Mouse (Mus musculus) CH12.LX (cell line): ENCODE data around the gene Galnt6. TPM values are rescaled to one million over a fixed set of nuclear protein-coding genes. Genes with fewer than 3 reads are reported as not detected.

Experiments used
- DNase-seq: peaks from one replicate; pipeline ENCODE4 v3.0.0-alpha.2; 2013; ENCODE audit errors: extremely low read depth
- H3K27ac ChIP-seq: 2 replicates; pipeline ENCODE4 v1.5.1; 2012; ENCODE audit warnings: low read depth, mild to moderate bottlenecking, control low read depth, moderate library complexity; ENCODE audit not compliant: insufficient read depth
- H3K27me3 ChIP-seq: replicated peaks from 2 replicates; pipeline ENCODE3; 2012; ENCODE audit warnings: inconsistent platforms
- H3K36me3 ChIP-seq, 2 experiments: replicated peaks in 1 of 2; 2 replicates each; pipeline versions ENCODE3 to v1.6.1; 2012; ENCODE audit warnings: inconsistent platforms in 1 of 2, low read length in 1 of 2, mild to moderate bottlenecking in 1 of 2, mixed read lengths in 1 of 2, moderate library complexity in 1 of 2; ENCODE audit not compliant: control insufficient read depth in 1 of 2, insufficient read depth in 1 of 2
- H3K4me1 ChIP-seq, 2 experiments: 2 replicates each; pipeline ENCODE4 v1.6.1; 2012; ENCODE audit warnings: inconsistent platforms in 1 of 2, moderate library complexity in 1 of 2; ENCODE audit not compliant: insufficient read depth in 2 of 2, control insufficient read depth in 1 of 2
- H3K4me2 ChIP-seq: 2 replicates; pipeline ENCODE4 v1.6.1; 2012; ENCODE audit warnings: low read depth, mild to moderate bottlenecking, control low read depth; ENCODE audit not compliant: poor library complexity, insufficient read depth, severe bottlenecking
- H3K4me3 ChIP-seq, 3 experiments: fragments of 150-350 bp in 1 of 3; sonication (generic) in 1 of 3; replicated peaks in 1 of 3; 2 replicates each; pipeline versions ENCODE3 to v1.5.1; 2011 to 2012; ENCODE audit warnings: low read depth in 2 of 3, low read length in 2 of 3, mild to moderate bottlenecking in 2 of 3, moderate library complexity in 2 of 3, control low read depth in 1 of 3, improper control_type of control experiment in 1 of 3, inconsistent platforms in 1 of 3, mixed read lengths in 1 of 3; ENCODE audit not compliant: poor library complexity in 1 of 3
- H3K79me2 ChIP-seq: replicated peaks from 2 replicates; pipeline ENCODE4 v1.6.1; 2012; ENCODE audit warnings: mild to moderate bottlenecking, moderate library complexity; ENCODE audit not compliant: control insufficient read depth, poor library complexity, insufficient read depth, severe bottlenecking; ENCODE audit errors: extremely low read depth
- H3K9ac ChIP-seq: 2 replicates; pipeline ENCODE4 v1.6.1; 2012; ENCODE audit warnings: low read depth, mild to moderate bottlenecking, control low read depth, moderate library complexity; ENCODE audit not compliant: insufficient read depth
- H3K9me3 ChIP-seq: replicated peaks from 2 replicates; pipeline ENCODE3; 2012; ENCODE audit warnings: low read length, inconsistent platforms, mixed read lengths
- CHD1 ChIP-seq: IDR thresholded peaks from 2 replicates; pipeline ENCODE4 v1.6.1; 2012; ENCODE audit warnings: low read depth, low read length, improper control_type of control experiment, inconsistent platforms
- CTCF ChIP-seq, 2 experiments: IDR thresholded peaks in 1 of 2; conservative IDR thresholded peaks in 1 of 2; 2 replicates each; pipeline ENCODE4 v1.5.1; 2011 to 2012; ENCODE audit warnings: low read depth in 2 of 2, low read length in 2 of 2, improper control_type of control experiment in 1 of 2, inconsistent platforms in 1 of 2, mild to moderate bottlenecking in 1 of 2, moderate library complexity in 1 of 2
- E2F4 ChIP-seq: IDR thresholded peaks from 2 replicates; pipeline ENCODE4 v1.6.1; 2011; ENCODE audit warnings: low read depth, low read length, improper control_type of control experiment; ENCODE audit not compliant: insufficient replicate concordance
- EP300 ChIP-seq: IDR thresholded peaks from 2 replicates; pipeline ENCODE4 v1.6.1; 2011; ENCODE audit warnings: low read length, improper control_type of control experiment
- ETS1 ChIP-seq: conservative IDR thresholded peaks from 2 replicates; pipeline ENCODE4 v1.6.1; 2012; ENCODE audit warnings: low read depth, mild to moderate bottlenecking, inconsistent platforms, low read length, improper control_type of control experiment, moderate library complexity
- HCFC1 ChIP-seq: IDR thresholded peaks from 2 replicates; pipeline ENCODE4 v1.6.1; 2012; ENCODE audit warnings: low read depth, mild to moderate bottlenecking, inconsistent platforms, low read length, improper control_type of control experiment
- IRF4 ChIP-seq: IDR thresholded peaks from 2 replicates; pipeline ENCODE4 v1.6.1; 2014; ENCODE audit warnings: low read depth, mild to moderate bottlenecking, inconsistent platforms, low read length, improper control_type of control experiment
- MAX ChIP-seq: IDR thresholded peaks from 2 replicates; pipeline ENCODE4 v1.6.1; 2011; ENCODE audit warnings: low read length, improper control_type of control experiment
- NRF1 ChIP-seq: IDR thresholded peaks from 2 replicates; pipeline ENCODE4 v1.6.1; 2014; ENCODE audit warnings: low read depth, mild to moderate bottlenecking, inconsistent platforms, low read length, improper control_type of control experiment, moderate library complexity
- POLR2A ChIP-seq: IDR thresholded peaks from 2 replicates; pipeline ENCODE4 v1.6.1; 2011; ENCODE audit warnings: low read depth, mild to moderate bottlenecking, improper control_type of control experiment, low read length
- SIN3A ChIP-seq: IDR thresholded peaks from 2 replicates; pipeline ENCODE4 v1.6.1; 2012; ENCODE audit warnings: low read length, improper control_type of control experiment, inconsistent platforms
- SMC3 ChIP-seq: IDR thresholded peaks from 2 replicates; pipeline ENCODE4 v1.6.1; 2011; ENCODE audit warnings: low read depth, low read length, improper control_type of control experiment
- TCF12 ChIP-seq: IDR thresholded peaks from 2 replicates; pipeline ENCODE4 v1.6.1; 2014; ENCODE audit warnings: low read depth, mild to moderate bottlenecking, inconsistent platforms, low read length, improper control_type of control experiment
- USF2 ChIP-seq: conservative IDR thresholded peaks from 2 replicates; pipeline ENCODE4 v1.6.1; 2011; ENCODE audit warnings: low read depth, low read length, improper control_type of control experiment
- ZC3H11A ChIP-seq: IDR thresholded peaks from 2 replicates; pipeline ENCODE4 v1.6.1; 2012; ENCODE audit warnings: low read depth, mild to moderate bottlenecking, inconsistent platforms, low read length, improper control_type of control experiment
- ZNF384 ChIP-seq: IDR thresholded peaks from 2 replicates; pipeline ENCODE4 v1.6.1; 2012; ENCODE audit warnings: low read depth, low read length, improper control_type of control experiment, inconsistent platforms
- dilution Hi-C: fragments of 300-500 bp; cut with MboI; formaldehyde crosslinking; loops from 2 replicates; pipeline ENCODE4 v1.14.3; 2020; ENCODE audit warnings: low sequenced_read_pairs; ENCODE audit not compliant: extremely low pct_unique_long_range_greater_than_20kb, extremely low pct_ligation_motif_present
- in situ Hi-C: fragments of 300-500 bp; cut with MboI; formaldehyde crosslinking; loops from 3 replicates; pipeline ENCODE4 v1.14.3; 2019; ENCODE audit warnings: low sequenced_read_pairs, low pct_ligation_motif_present, low pct_unique_long_range_greater_than_20kb, mixed read lengths
- polyA plus RNA-seq: library from polyadenylated mRNA; unstranded; fragments of >175 nt; gene quantifications from 2 replicates; pipeline ENCODE4 v1.2.1, GENCODE M21; 2012; ENCODE audit warnings: low read depth; ENCODE audit not compliant: insufficient read length
- total RNA-seq, 2 experiments: library from RNA; depleted of rRNA; stranded (reverse); fragments of 300-350 nt in 1 of 2; fragments of >200 nt in 1 of 2; gene quantifications; 2 replicates each; pipeline ENCODE4 v1.2.3; 2012 to 2014

Galnt6 gene
- total and polyA plus RNA-seq, 3 experiments: 0.58 to 5.0 (median 2.0) TPM

GRCm38 (mm10) chr15:100666219-100666696, 62.9 kb downstream of the Galnt6 start:
- Histone ChIP-seq H3K9me3 (no peaks in the 10 kb centered on the region), H3K27me3 (no peaks in the 10 kb centered on the region), H3K27ac (peak overlapping the region; percentile 69), H3K4me3 (peak overlapping the region; percentile 29 to 50 (median 41)), H3K9ac (peak overlapping the region; percentile 85; the same call in 1 of the 2 replicates), H3K79me2 (peaks cover 49% of the 10 kb centered on the region), H3K36me3 (peaks cover 3 to 31% of the 10 kb centered on the region in 2 experiments), H3K4me2 (peak overlapping the region; percentile 64), H3K4me1 (peaks cover 20 to 82% of the 10 kb centered on the region in 2 experiments)
- in situ Hi-C loops (no loop called here), dilution Hi-C loops (no loop called here)
- no peak for TF ChIP-seq NRF1
- TF ChIP-seq IRF4: peak; percentile 44; the same call in 1 of the 2 replicates
- TF ChIP-seq CHD1: no peak
- TF ChIP-seq POLR2A: no peak
- no peak for TF ChIP-seq SIN3A
- peak; percentile 58 for TF ChIP-seq ETS1
- no peak for TF ChIP-seq MAX
- TF ChIP-seq ZC3H11A: no peak
- TF ChIP-seq CTCF (conservative IDR thresholded peaks at IDR 0.05 in 1 of 2, IDR thresholded peaks at IDR 0.05 in 1 of 2; ENCODE audit: low read depth in 2 of 2, low read length in 2 of 2): no peak
- TF ChIP-seq SMC3: no peak
- no peak for TF ChIP-seq HCFC1
- TF ChIP-seq USF2: no peak
- TF ChIP-seq TCF12: no peak
- TF ChIP-seq EP300: 0 out of 2 replicates have a peak, but pooled peaks have one; percentile 31
- peak; percentile 59 for DNase-seq

GRCm38 (mm10) chr15:100665411-100666218, 63.6 kb downstream of the Galnt6 start:
- TF ChIP-seq CHD1 (0 out of 2 replicates have a peak, but pooled peaks have one; percentile 16), ZNF384 (peak; percentile 54; the same call in 1 of the 2 replicates), E2F4 (no peak)
- TF ChIP-seq, all 38 proteins: peak for 2
- peaks cover 20 to 82% of the 10 kb centered on the region in 2 experiments for H3K4me1 ChIP-seq
- in situ Hi-C loops (no loop called here), dilution Hi-C loops (no loop called here)
- peaks cover 10 to 38% of the 10 kb centered on the region in 2 experiments for H3K36me3 ChIP-seq
- peak overlapping the region; percentile 69 for H3K27ac ChIP-seq
- peak overlapping the region; percentile 8 to 41 (median 29) for H3K4me3 ChIP-seq
- DNase-seq: peak; percentile 58
- no peaks in the 10 kb centered on the region for H3K9me3 ChIP-seq
- H3K79me2 ChIP-seq: peaks cover 49% of the 10 kb centered on the region
- peak overlapping the region; percentile 85; the same call in 1 of the 2 replicates for H3K9ac ChIP-seq
- H3K27me3 ChIP-seq: no peaks in the 10 kb centered on the region
- H3K4me2 ChIP-seq: peak overlapping the region; percentile 64
